Mouse (Mus musculus): ENCODE measurements around the gene Irf1. TPM values are rescaled to one million over a fixed set of nuclear protein-coding genes. Genes with fewer than 3 reads are reported as not detected.

Irf1 gene
- polyA plus RNA-seq, 1 experiment, result 111 TPM

- 21% methylated on average over 17 of the region's 17 CpGs for WGBS
- Histone ChIP-seq H3K27me3 (ENCODE audit: control insufficient read depth, insufficient read depth, low read length) (no peaks in the 10 kb centered on the region), H3K4me3 (ENCODE audit: extremely low read depth, insufficient read depth, insufficient read length) (no peak overlapping the region; the same call in 1 of the 2 replicates), H3K4me1 (ENCODE audit: control insufficient read depth, insufficient read depth, insufficient read length) (peaks cover 2% of the 10 kb centered on the region; the same call in 1 of the 2 replicates), H3K36me3 (ENCODE audit: control insufficient read depth, insufficient read depth, low read length) (no peaks in the 10 kb centered on the region), H3K27ac (ENCODE audit: insufficient read depth, low read length) (no peak overlapping the region)
- DNase-seq (ENCODE audit: low read depth in 1 of 2, low spot score in 2 of 2), result peak; percentile 55 to 70
- TF ChIP-seq CTCF (IDR thresholded peaks at IDR 0.05; ENCODE audit: extremely low read depth, insufficient read depth, insufficient read length, insufficient replicate concordance) (peak; percentile 90; the same call in 1 of the 2 replicates), POLR2A (IDR thresholded peaks at IDR 0.05; ENCODE audit: low read depth, low read length) (no peak)
Measured at GRCm38 (mm10) chr11:53735682-53736245, 34.0 kb upstream of the Irf1 start.

- TF ChIP-seq CTCF (IDR thresholded peaks at IDR 0.05; ENCODE audit: extremely low read depth, insufficient read depth, insufficient read length, insufficient replicate concordance), result peak; percentile 42; the same call in 1 of the 2 replicates
- no peak for TF ChIP-seq POLR2A (IDR thresholded peaks at IDR 0.05; ENCODE audit: low read depth, low read length)
- peak; percentile 45 to 72 for DNase-seq (ENCODE audit: low read depth in 1 of 2, low spot score in 2 of 2)
- H3K27me3 ChIP-seq (ENCODE audit: control insufficient read depth, insufficient read depth, low read length), result no peaks in the 10 kb centered on the region
- H3K4me1 ChIP-seq (ENCODE audit: control insufficient read depth, insufficient read depth, insufficient read length), result peaks cover 2% of the 10 kb centered on the region; the same call in 1 of the 2 replicates
- no peaks in the 10 kb centered on the region for H3K36me3 ChIP-seq (ENCODE audit: control insufficient read depth, insufficient read depth, low read length)
- no peak overlapping the region for H3K4me3 ChIP-seq (ENCODE audit: extremely low read depth, insufficient read depth, insufficient read length)
- 45% methylated on average over 14 of the region's 14 CpGs for WGBS
- no peak overlapping the region for H3K27ac ChIP-seq (ENCODE audit: insufficient read depth, low read length)
Measured at GRCm38 (mm10) chr11:53736771-53737572, 32.8 kb upstream of the Irf1 start.

- peak; percentile 32; the same call in 1 of the 2 replicates for TF ChIP-seq CTCF (IDR thresholded peaks at IDR 0.05; ENCODE audit: extremely low read depth, insufficient read depth, insufficient read length, insufficient replicate concordance)
- no peak for TF ChIP-seq POLR2A (IDR thresholded peaks at IDR 0.05; ENCODE audit: low read depth, low read length)
- no peaks in the 10 kb centered on the region for H3K36me3 ChIP-seq (ENCODE audit: control insufficient read depth, insufficient read depth, low read length)
- 33% methylated on average over 6 of the region's 6 CpGs for WGBS
- no peaks in the 10 kb centered on the region for H3K27me3 ChIP-seq (ENCODE audit: control insufficient read depth, insufficient read depth, low read length)
- peaks cover 2% of the 10 kb centered on the region; the same call in 1 of the 2 replicates for H3K4me1 ChIP-seq (ENCODE audit: control insufficient read depth, insufficient read depth, insufficient read length)
- no peak overlapping the region for H3K4me3 ChIP-seq (ENCODE audit: extremely low read depth, insufficient read depth, insufficient read length)
- H3K27ac ChIP-seq (ENCODE audit: insufficient read depth, low read length), result no peak overlapping the region
- DNase-seq (ENCODE audit: low read depth in 1 of 2, low spot score in 2 of 2), result peak in 1 of 2 experiments; percentile 56
Measured at GRCm38 (mm10) chr11:53737573-53737946, 32.3 kb upstream of the Irf1 start.

- DNase-seq (ENCODE audit: low read depth in 1 of 2, low spot score in 2 of 2), result no peak
- H3K27ac ChIP-seq (ENCODE audit: insufficient read depth, low read length), result no peak overlapping the region
- no peak for TF ChIP-seq POLR2A (IDR thresholded peaks at IDR 0.05; ENCODE audit: low read depth, low read length)
- no peak for TF ChIP-seq CTCF (IDR thresholded peaks at IDR 0.05; ENCODE audit: extremely low read depth, insufficient read depth, insufficient read length, insufficient replicate concordance)
- 79% methylated on average over 5 of the region's 5 CpGs for WGBS
- no peak overlapping the region for H3K4me3 ChIP-seq (ENCODE audit: extremely low read depth, insufficient read depth, insufficient read length)
- no peaks in the 10 kb centered on the region for H3K27me3 ChIP-seq (ENCODE audit: control insufficient read depth, insufficient read depth, low read length)
- H3K4me1 ChIP-seq (ENCODE audit: control insufficient read depth, insufficient read depth, insufficient read length), result no peaks in the 10 kb centered on the region
- H3K36me3 ChIP-seq (ENCODE audit: control insufficient read depth, insufficient read depth, low read length), result no peaks in the 10 kb centered on the region
Measured at GRCm38 (mm10) chr11:53742353-53742752, 27.5 kb upstream of the Irf1 start.

GRCm38 (mm10) chr11:53745260-53745659, 24.6 kb upstream of the Irf1 start:
- 80% methylated on average over 2 of the region's 2 CpGs for WGBS
- H3K36me3 ChIP-seq (ENCODE audit: control insufficient read depth, insufficient read depth, low read length), result no peaks in the 10 kb centered on the region
- TF ChIP-seq POLR2A (IDR thresholded peaks at IDR 0.05; ENCODE audit: low read depth, low read length) (no peak), CTCF (IDR thresholded peaks at IDR 0.05; ENCODE audit: extremely low read depth, insufficient read depth, insufficient read length, insufficient replicate concordance) (no peak)
- H3K27ac ChIP-seq (ENCODE audit: insufficient read depth, low read length), result no peak overlapping the region
- no peak overlapping the region for H3K4me3 ChIP-seq (ENCODE audit: extremely low read depth, insufficient read depth, insufficient read length)
- DNase-seq (ENCODE audit: low read depth in 1 of 2, low spot score in 2 of 2), result no peak
- peaks cover 6% of the 10 kb centered on the region; the same call in 1 of the 2 replicates for H3K4me1 ChIP-seq (ENCODE audit: control insufficient read depth, insufficient read depth, insufficient read length)
- H3K27me3 ChIP-seq (ENCODE audit: control insufficient read depth, insufficient read depth, low read length), result no peaks in the 10 kb centered on the region

GRCm38 (mm10) chr11:53747985-53748384, 21.8 kb upstream of the Irf1 start:
- Histone ChIP-seq H3K36me3 (ENCODE audit: control insufficient read depth, insufficient read depth, low read length) (no peaks in the 10 kb centered on the region), H3K27me3 (ENCODE audit: control insufficient read depth, insufficient read depth, low read length) (no peaks in the 10 kb centered on the region), H3K4me1 (ENCODE audit: control insufficient read depth, insufficient read depth, insufficient read length) (peaks cover 6% of the 10 kb centered on the region; the same call in 1 of the 2 replicates), H3K27ac (ENCODE audit: insufficient read depth, low read length) (no peak overlapping the region), H3K4me3 (ENCODE audit: extremely low read depth, insufficient read depth, insufficient read length) (no peak overlapping the region)
- TF ChIP-seq POLR2A (IDR thresholded peaks at IDR 0.05; ENCODE audit: low read depth, low read length) (no peak), CTCF (IDR thresholded peaks at IDR 0.05; ENCODE audit: extremely low read depth, insufficient read depth, insufficient read length, insufficient replicate concordance) (no peak)
- no peak for DNase-seq (ENCODE audit: low read depth in 1 of 2, low spot score in 2 of 2)
- WGBS, result 18% methylated on average over 9 of the region's 9 CpGs

Data from spleen, adult 2 months (tissue).